Mouse (Mus musculus): ENCODE measurements around the gene H6pd. TPM values are rescaled to one million over a fixed set of nuclear protein-coding genes. Genes with fewer than 3 reads are reported as not detected.

Gene H6pd
- polyA plus RNA-seq (2012; ENCODE audit: insufficient read depth, insufficient read length, low replicate concordance, missing spikeins): 170 TPM in 1 of 2 replicates, not detected in the other

GRCm38 (mm10) chr4:150008853-150009586, at the start of gene H6pd:
H6pd (minus strand) TSS chr4:150009023.
- Histone ChIP-seq H3K4me1 (ENCODE audit: control insufficient read depth, insufficient read depth, low read length) (peaks cover 9% of the 10 kb centered on the region), H3K27ac (ENCODE audit: insufficient read depth, low read depth, low read length) (peak within 1 kb of the TSS; percentile 52), H3K4me3 (ENCODE audit: insufficient read depth, low read depth, low read length) (peak within 1 kb of the TSS; percentile 72)
- 4% methylated on average over 52 of the region's 52 CpGs for WGBS
- TF ChIP-seq CTCF (IDR thresholded peaks at IDR 0.05; ENCODE audit: insufficient read depth, low read depth, low read length): no peak
- peak; percentile 84 for TF ChIP-seq POLR2A (IDR thresholded peaks at IDR 0.05; ENCODE audit: insufficient read depth, low read depth, low read length)

- TF ChIP-seq CTCF (IDR thresholded peaks at IDR 0.05; ENCODE audit: insufficient read depth, low read depth, low read length) (no peak), POLR2A (IDR thresholded peaks at IDR 0.05; ENCODE audit: insufficient read depth, low read depth, low read length) (no peak)
- Histone ChIP-seq H3K27ac (ENCODE audit: insufficient read depth, low read depth, low read length) (no peak overlapping the region), H3K4me3 (ENCODE audit: insufficient read depth, low read depth, low read length) (no peak overlapping the region), H3K4me1 (ENCODE audit: control insufficient read depth, insufficient read depth, low read length) (no peaks in the 10 kb centered on the region)
- whole genome bisulfite sequencing: 98% methylated on average over 12 of the region's 12 CpGs
Observed at GRCm38 (mm10) chr4:150057722-150058121, 48.9 kb upstream of the H6pd start.

GRCm38 (mm10) chr4:150056171-150056570, 47.3 kb upstream of the H6pd start:
- TF ChIP-seq CTCF (IDR thresholded peaks at IDR 0.05; ENCODE audit: insufficient read depth, low read depth, low read length) (no peak), POLR2A (IDR thresholded peaks at IDR 0.05; ENCODE audit: insufficient read depth, low read depth, low read length) (no peak)
- H3K27ac ChIP-seq (ENCODE audit: insufficient read depth, low read depth, low read length): no peak overlapping the region
- no peak overlapping the region for H3K4me3 ChIP-seq (ENCODE audit: insufficient read depth, low read depth, low read length)
- WGBS: 92% methylated on average over 7 of the region's 7 CpGs
- no peaks in the 10 kb centered on the region for H3K4me1 ChIP-seq (ENCODE audit: control insufficient read depth, insufficient read depth, low read length)

- TF ChIP-seq CTCF (IDR thresholded peaks at IDR 0.05; ENCODE audit: insufficient read depth, low read depth, low read length): no peak
- TF ChIP-seq POLR2A (IDR thresholded peaks at IDR 0.05; ENCODE audit: insufficient read depth, low read depth, low read length): no peak
- H3K4me3 ChIP-seq (ENCODE audit: insufficient read depth, low read depth, low read length): no peak overlapping the region
- WGBS: 92% methylated on average over 3 of the region's 3 CpGs
- peaks cover 18% of the 10 kb centered on the region for H3K4me1 ChIP-seq (ENCODE audit: control insufficient read depth, insufficient read depth, low read length)
- no peak overlapping the region for H3K27ac ChIP-seq (ENCODE audit: insufficient read depth, low read depth, low read length)
Observed at GRCm38 (mm10) chr4:150052380-150052779, 43.6 kb upstream of the H6pd start.

GRCm38 (mm10) chr4:150051514-150051913, 42.7 kb upstream of the H6pd start:
- Histone ChIP-seq H3K4me1 (ENCODE audit: control insufficient read depth, insufficient read depth, low read length) (peaks cover 18% of the 10 kb centered on the region), H3K4me3 (ENCODE audit: insufficient read depth, low read depth, low read length) (no peak overlapping the region), H3K27ac (ENCODE audit: insufficient read depth, low read depth, low read length) (no peak overlapping the region)
- TF ChIP-seq POLR2A (IDR thresholded peaks at IDR 0.05; ENCODE audit: insufficient read depth, low read depth, low read length): no peak
- no peak for TF ChIP-seq CTCF (IDR thresholded peaks at IDR 0.05; ENCODE audit: insufficient read depth, low read depth, low read length)
- 90% methylated on average over 8 of the region's 8 CpGs for WGBS

GRCm38 (mm10) chr4:150049564-150050226, 40.9 kb upstream of the H6pd start:
- no peak overlapping the region for H3K27ac ChIP-seq (ENCODE audit: insufficient read depth, low read depth, low read length)
- H3K4me3 ChIP-seq (ENCODE audit: insufficient read depth, low read depth, low read length): no peak overlapping the region
- 31% methylated on average over 13 of the region's 13 CpGs for WGBS
- TF ChIP-seq POLR2A (IDR thresholded peaks at IDR 0.05; ENCODE audit: insufficient read depth, low read depth, low read length) (no peak), CTCF (IDR thresholded peaks at IDR 0.05; ENCODE audit: insufficient read depth, low read depth, low read length) (no peak)
- H3K4me1 ChIP-seq (ENCODE audit: control insufficient read depth, insufficient read depth, low read length): peaks cover 18% of the 10 kb centered on the region

GRCm38 (mm10) chr4:150049157-150049513, 40.3 kb upstream of the H6pd start:
- no peak overlapping the region for H3K27ac ChIP-seq (ENCODE audit: insufficient read depth, low read depth, low read length)
- WGBS: 27% methylated on average over 15 of the region's 15 CpGs
- TF ChIP-seq CTCF (IDR thresholded peaks at IDR 0.05; ENCODE audit: insufficient read depth, low read depth, low read length): no peak
- no peak for TF ChIP-seq POLR2A (IDR thresholded peaks at IDR 0.05; ENCODE audit: insufficient read depth, low read depth, low read length)
- peak overlapping the region; percentile 33; the same call in 1 of the 2 replicates for H3K4me3 ChIP-seq (ENCODE audit: insufficient read depth, low read depth, low read length)
- H3K4me1 ChIP-seq (ENCODE audit: control insufficient read depth, insufficient read depth, low read length): peaks cover 18% of the 10 kb centered on the region

- Histone ChIP-seq H3K27ac (ENCODE audit: insufficient read depth, low read depth, low read length) (no peak overlapping the region), H3K4me3 (ENCODE audit: insufficient read depth, low read depth, low read length) (peak overlapping the region; percentile 33), H3K4me1 (ENCODE audit: control insufficient read depth, insufficient read depth, low read length) (peaks cover 18% of the 10 kb centered on the region)
- no peak for TF ChIP-seq CTCF (IDR thresholded peaks at IDR 0.05; ENCODE audit: insufficient read depth, low read depth, low read length)
- TF ChIP-seq POLR2A (IDR thresholded peaks at IDR 0.05; ENCODE audit: insufficient read depth, low read depth, low read length): no peak
- 2% methylated on average over 49 of the region's 49 CpGs for WGBS
Observed at GRCm38 (mm10) chr4:150048478-150049156, 39.8 kb upstream of the H6pd start.

- TF ChIP-seq CTCF (IDR thresholded peaks at IDR 0.05; ENCODE audit: insufficient read depth, low read depth, low read length) (no peak), POLR2A (IDR thresholded peaks at IDR 0.05; ENCODE audit: insufficient read depth, low read depth, low read length) (no peak)
- Histone ChIP-seq H3K4me3 (ENCODE audit: insufficient read depth, low read depth, low read length) (peak overlapping the region; percentile 33), H3K4me1 (ENCODE audit: control insufficient read depth, insufficient read depth, low read length) (peaks cover 18% of the 10 kb centered on the region), H3K27ac (ENCODE audit: insufficient read depth, low read depth, low read length) (no peak overlapping the region)
- WGBS: 1% methylated on average over 20 of the region's 20 CpGs
Observed at GRCm38 (mm10) chr4:150048038-150048437, 39.2 kb upstream of the H6pd start.
